In the genomic region with DNA sequence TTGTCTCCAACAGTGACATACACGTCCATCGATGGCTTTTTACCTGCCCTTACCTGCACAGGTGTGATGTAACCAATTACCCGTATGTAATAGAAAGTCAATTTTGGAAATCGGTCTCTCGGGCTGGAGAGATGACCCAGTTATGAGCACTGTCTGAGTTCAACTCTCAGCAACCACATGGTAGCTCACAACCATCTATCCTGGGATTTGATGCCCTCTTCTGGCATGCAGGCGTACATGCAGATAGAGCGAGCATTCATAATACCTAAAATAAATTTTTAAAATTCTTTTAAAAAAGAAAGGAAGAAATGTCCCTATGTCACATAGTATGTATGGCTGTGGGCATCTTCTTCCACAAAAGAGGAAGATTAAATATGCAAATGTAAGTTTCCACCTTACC, we compare ENCODE assay signal across 15 mouse cellular contexts. TPM values are rescaled to one million over a fixed set of nuclear protein-coding genes. Genes with fewer than 3 reads are reported as not detected.
DNase-seq lines count a peak whose midpoint lies in the region; TF ChIP-seq lines count a peak whose summit lies in the region.
"Had no signal": no experiment of that assay in that cellular context is flagged by ENCODE, and none has a peak within 500 bp of the region (broad histone marks: within the 10 kb centered on the region; RNA-seq: fewer than 3 reads in every experiment).

No protein-coding gene starts in this region.

- TF ChIP-seq CTCF in layer of hippocampus, adult 2 months (conservative IDR thresholded peaks at IDR 0.05): peak; percentile 66

- no peak overlapping the region for H3K4me3 ChIP-seq in layer of hippocampus, adult 2 months
- H3K4me3 ChIP-seq: embryonic facial prominence, embryonic 12.5 days; heart, embryonic 10.5 days; hindbrain, embryonic 10.5 days; kidney, embryonic 15.5 days; midbrain, embryonic 13.5 days had no signal

- peak; percentile 42 for DNase-seq in embryo, embryonic 10 days (ENCODE audit: low spot score)
- DNase-seq in embryo, embryonic 9.5 days (ENCODE audit: extremely low spot score): no peak
- DNase-seq in layer of hippocampus, adult 2 months (ENCODE audit: low spot score in 2 of 2): no peak
- DNase-seq in layer of hippocampus, postnatal 14 days (ENCODE audit: low spot score in 2 of 2): no peak
- DNase-seq in 416B (ENCODE audit: low read depth) (peak; percentile 75), R1 (ENCODE audit: low read depth, low spot score) (peak; percentile 45)
- no peak for DNase-seq in urinary bladder, postnatal 14 days (ENCODE audit: low spot score)
- DNase-seq in lung, postnatal 4 days: no peak
- DNase-seq: cerebellum, adult 8-10 months; thymus, postnatal 25 days had no signal

- H3K27ac ChIP-seq in layer of hippocampus, adult 2 months: no peak overlapping the region
- H3K27ac ChIP-seq: embryonic facial prominence, embryonic 12.5 days; heart, embryonic 10.5 days; hindbrain, embryonic 10.5 days; kidney, embryonic 15.5 days; midbrain, embryonic 13.5 days had no signal

RNA-seq across cellular contexts. Expression of a gene that starts 5.3 kb away (rescaled TPM):
- total RNA-seq in layer of hippocampus, adult 2 months (2021): 100 to 1,000 TPM in 1 of 2 experiments, 10 to 100 TPM in 1; 76.5 to 101 TPM
- total RNA-seq in layer of hippocampus, postnatal 14 days (2021): 10 to 100 TPM; 84.1 to 90.7 TPM

Comparison
In these comparisons a context has a peak if more than half of its experiments do, and no peak if none do; other contexts are left out.
1. DNase-seq: peak in embryo, embryonic 10 days (single experiment), 416B (single experiment) and R1 (single experiment); none in embryo, embryonic 9.5 days (single experiment), layer of hippocampus, adult 2 months (0 of 2), layer of hippocampus, postnatal 14 days (0 of 2), urinary bladder, postnatal 14 days (single experiment) and lung, postnatal 4 days (0 of 2).